Mouse (Mus musculus) WW6 (cell line): Measurements from ENCODE around the gene Platr17.

ENCODE experiments used
- DNase-seq: peaks from one replicate; pipeline ENCODE4 v3.0.0-alpha.2; 2013; ENCODE audit warnings: low read depth, low spot score

Platr17 gene

DNA sequence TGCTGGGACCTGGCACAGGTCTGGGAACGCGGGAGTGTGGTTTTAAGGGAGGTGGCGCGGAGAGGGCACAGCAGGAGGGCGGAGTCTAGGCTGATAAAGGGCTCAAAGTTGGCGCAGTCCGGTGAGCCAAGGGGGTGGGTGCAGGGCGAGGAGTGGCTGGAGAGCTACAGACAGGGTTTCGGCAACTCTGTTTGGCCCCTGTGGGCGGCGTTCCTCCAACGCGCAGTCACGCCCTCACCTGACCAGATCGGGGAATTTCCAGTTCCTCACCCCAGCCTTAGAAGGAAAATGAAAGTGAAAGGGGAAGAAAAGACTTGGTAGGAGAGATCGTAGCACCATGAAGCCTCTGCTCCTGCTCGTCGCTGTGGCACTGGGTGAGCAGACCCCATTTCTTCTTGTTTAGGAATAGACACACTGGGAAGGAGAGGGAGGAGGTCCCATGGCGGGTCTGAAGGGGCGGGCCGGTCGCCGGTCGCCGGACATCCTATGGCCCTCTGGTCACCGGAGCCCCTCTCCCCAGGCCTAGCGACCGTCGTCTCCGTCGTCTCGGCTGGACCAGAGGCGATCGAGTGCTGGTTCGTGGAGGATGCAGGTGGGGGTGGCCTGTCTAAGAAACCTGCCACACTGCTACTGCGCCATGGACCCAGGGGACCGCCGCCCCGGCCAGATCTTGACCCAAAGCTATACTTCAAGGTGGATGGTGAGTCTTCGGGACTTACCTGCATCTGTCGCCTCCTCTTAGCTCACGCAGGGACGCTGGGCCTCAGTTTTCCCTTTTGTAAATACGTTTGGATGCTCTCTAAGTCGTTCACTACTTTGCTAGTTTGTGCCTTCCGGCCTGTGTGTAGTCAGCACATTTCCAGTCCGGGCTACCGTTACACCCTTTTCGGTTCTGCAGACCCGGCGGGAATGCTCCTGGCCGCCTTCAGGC, 14.7 kb downstream of the Platr17 start:
- no peak for DNase-seq

DNA sequence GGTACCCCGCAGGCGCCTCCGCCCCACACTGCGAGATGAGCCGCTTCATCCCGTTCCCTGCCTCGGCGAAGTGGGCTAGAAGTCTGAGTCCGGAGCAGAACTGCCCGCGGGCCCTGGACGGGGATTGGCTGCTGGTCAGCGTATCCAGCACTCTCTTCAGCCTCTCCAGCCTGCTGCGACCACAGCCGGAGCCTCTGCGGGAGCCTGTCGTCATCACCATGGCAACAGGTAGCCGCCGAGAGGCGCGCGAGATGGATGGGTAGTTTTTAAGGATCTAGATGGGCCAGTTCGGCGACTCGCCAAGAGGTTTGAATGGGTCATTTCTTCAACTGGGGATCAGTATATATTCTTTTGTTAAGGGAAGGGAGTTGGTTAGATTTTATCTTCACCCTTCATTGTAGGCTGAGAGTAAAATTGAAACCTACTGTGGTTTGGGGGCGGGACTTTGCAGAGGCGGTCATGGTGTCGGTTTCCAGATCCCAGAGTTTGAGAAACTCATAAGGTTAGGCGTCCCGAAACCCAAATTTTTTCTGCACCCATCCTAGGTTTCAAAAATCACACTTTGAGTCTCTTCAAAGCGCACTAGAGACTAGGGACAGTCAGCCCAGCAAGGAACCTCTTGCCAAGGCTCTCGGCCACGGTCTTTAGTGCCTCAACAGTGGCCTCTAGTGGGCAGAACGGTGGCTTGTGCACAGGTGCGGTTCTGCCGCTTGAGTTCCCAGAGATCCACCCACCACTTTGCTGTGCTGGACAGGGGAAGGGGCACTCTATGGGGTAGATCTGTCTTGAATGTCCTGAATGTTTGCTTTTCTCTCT, 15.6 kb downstream of the Platr17 start:
- no peak for DNase-seq

DNA sequence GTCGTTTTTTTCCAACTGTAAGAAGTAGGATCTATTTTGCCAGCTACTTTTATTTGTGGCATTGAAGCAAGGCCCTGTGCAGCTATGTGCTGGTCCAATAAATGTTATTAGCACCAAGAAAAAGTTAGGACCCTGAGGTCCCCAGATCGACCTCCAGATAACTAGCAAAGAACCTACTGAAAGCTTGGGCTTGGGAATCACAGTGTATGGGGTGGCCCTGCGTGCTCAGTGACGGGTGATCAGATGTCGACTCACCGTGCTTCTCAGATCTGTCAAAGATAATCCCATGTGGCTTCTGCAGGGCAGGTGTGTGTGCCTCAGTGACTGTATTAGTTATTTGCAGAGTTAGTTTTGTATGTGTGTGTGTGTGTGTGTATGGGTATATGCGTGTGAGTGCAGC, 16.4 kb downstream of the Platr17 start:
- DNase-seq = no peak

DNA sequence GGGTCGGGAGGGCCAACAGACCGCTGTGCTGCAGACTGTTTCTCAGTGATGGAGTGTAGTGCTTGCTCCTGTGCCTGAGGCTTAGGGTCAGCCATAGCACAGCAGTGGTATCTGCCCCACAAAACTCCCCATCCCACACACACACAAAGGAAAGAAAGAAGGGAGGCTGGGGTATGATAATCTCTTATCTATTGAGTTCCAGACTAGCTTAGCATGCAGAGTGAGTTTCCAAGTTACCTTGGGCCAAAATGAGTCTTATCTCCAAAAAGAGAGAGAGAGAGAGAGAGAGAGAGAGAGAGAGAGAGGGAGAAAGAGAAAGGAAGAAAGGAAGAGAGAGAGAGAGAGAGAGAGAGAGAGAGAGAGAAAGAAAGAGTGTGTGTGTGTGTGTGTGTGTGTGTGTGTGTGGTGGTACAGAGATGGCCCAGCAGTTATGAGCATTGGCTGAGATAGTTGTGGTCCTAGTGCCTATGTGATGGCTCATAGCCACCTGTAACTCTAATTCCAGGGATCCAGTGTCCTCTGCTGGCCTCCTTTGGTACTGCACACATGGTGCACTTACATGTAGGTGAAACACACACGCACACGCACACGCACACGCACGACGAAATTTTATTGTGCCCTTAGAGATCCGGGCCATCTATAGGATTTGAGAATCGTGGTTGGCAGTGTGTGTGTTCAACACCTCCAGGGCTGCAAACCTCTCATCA, 19.8 kb downstream of the Platr17 start:
- no peak for DNase-seq

DNA sequence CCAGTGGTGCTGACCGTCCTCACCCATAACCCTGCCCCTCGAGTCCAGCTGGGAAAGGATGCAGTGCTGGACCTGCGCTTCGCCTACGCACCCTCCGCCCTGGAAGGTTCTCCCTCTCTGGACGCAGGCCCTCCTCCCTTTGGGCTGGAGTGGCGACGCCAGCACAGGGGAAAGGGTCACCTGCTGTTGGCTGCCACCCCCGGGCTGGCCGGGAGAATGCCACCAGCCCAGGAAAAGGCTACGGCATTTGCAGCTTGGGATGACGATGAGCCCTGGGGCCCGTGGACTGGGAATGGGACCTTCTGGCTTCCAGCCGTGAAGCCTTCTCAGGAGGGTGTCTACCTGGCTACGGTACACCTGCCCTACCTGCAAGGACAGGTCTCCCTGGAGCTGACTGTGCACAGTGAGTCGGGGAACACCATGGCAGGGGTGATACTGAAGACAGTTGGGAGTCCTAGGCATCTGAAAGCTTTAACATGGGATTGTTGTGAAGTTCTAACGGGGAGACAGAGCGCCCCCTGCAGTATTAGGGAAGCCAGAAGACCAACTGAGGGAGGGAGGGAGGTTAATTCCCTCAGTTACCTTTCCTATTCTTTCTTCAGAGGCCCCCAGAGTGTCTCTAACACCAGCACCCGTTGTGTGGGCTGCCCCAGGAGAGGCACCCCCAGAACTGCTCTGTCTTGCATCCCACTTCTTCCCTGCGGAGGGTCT, 20.6 kb downstream of the Platr17 start:
- DNase-seq = no peak

DNA sequence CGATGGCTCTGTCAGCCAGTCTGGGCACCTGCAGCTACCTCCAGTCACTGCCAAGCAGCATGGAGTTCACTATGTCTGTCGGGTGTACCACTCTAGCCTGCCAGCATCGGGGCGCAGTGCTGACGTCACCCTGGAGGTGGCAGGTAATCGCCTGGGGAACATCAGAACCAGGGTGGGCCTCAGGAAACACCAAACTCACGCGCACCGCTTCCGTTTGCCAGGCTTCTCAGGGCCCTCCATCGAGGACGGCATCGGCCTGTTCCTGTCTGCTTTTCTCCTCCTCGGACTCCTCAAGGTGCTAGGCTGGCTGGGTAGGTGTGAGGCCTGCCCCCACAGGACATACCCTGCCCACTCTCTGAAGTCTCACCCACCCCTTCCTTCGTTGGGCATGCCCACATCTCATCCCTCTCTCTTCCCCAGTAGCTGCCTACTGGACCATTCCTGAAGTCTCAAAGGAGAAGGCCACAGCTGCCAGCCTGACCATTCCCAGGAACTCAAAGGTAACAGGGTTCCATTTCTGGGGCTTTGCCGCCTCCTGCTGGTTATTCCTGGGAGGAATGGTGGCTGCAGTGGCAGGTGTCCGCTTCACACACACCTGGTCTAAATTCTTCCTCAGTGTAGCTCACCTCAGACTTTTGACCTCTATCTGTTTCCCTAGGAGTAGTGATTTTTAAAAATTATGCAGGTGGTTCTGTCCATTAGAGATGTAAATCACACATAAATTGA, 21.4 kb downstream of the Platr17 start:
- no peak for DNase-seq

DNA sequence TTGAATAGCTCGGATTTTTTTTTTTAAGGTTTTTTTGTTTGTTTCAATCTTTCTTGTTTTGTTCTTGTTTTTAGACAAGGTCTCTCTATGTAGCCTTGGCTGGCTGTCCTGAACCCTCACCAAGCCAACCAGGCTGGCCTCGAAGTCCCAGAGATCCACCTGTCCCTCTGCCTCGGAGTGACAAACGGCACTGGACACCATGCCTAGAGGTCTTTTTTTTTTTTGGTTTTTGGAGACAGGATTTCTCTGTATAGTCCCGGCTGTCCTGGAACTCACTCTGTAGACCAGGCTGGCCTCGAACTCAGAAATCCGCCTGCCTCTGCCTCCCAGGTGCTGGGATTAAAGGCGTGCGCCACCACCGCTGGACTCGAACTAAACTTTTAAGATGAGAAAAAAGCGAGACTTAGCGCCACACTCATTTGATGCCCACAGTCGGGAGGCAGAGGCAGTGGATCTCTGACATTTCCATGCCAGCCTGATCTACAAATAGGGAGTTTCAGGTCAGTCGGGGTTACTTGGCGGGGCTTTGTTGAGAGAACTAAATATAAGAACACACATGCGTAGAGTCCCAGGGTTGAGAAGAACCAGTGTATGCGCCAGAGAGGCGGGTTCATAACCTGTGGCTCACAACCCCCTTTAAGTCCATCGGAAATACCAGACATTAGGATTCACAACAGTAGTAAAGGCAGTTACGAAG, 23.5 kb downstream of the Platr17 start:
- no peak for DNase-seq

DNA sequence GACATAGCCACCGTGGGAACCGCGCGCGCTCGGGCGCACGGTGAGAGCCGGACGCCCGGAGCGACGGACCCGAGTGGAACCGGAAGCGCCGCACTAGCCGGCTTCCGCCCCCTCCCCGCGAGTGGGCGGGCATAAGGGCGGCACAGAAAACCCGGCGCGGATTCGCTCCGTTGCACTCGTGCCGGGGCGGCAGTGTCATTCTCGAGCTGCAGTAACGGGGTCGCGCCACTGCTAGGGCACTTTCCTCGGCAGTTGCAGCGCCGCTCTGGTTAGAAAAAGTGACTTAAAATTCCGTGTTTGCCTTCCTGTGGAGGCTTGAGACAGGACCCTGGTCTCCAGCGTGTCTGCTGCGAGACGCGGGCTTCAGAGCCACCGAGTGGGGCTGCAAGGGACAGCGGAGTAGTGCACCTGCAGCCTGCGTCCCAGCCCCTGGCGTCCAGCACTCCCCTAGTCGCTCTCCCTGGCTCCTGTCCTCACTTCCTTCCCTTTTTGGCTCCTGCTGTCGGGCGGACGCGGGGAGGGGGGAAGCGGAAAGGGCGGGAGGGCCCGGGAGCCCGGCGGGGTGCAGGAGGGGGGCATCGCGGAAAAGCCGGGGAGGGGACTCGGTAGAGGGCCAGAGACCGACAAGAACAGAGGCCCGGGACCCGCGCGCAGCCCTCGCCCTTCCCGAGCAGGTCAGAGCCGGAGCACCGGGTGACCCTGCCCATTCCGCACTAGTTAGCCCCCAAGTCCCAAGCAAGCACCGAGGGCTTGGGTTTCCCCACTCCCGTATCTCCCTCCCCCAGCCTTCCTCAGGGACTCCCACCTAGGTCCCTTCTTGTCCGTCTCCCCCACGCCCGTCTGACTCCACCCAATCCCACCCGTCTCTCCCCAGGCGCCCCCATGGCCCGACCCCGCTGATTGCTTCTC, 24.7 kb downstream of the Platr17 start, which contains the start of gene Rgl2:
Rgl2 (plus strand) TSS at position 173 of the 909 bp plus-strand sequence.
- peak; percentile 88 for DNase-seq

DNA sequence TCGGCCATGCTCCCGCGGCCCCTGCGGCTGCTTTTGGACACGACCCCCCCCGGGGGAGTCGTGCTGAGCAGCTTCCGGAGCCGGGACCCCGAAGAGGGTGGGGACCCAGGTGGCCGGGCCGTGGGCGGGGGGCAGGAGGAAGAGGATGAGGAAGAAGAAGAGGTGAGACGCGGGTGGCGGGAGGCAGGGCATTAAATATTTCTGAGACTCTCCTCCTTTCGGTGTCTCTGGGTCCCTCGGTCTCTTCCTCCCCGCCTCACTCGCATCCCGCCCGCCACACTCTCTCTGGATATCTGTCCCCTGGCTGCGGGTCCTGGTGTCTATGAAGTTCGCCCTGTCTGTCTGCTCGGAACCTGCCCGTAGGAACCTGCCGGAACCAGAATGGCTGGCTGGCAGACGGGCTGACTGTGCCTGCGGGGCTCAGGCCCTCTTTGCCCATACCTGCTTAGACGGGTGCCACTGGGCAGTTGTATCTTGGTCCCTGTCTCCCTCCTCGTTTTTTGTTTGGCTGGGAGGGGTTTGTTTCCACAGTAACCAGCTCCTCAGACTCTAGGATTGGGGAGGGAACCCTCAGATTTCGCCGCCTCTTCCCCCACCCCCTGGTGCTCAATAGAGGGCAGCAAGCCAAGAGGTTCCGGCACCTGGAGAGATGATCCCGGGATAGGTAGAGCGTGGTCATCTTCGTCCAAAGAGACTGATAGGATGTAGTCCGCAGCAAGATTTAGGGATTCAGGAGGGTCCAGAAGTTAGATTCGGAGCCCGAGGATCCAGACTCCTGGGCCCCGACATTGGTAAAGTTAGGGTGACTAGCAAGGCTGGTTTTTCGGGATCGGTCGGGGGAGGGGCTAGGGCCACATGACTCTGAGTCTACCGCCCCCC, 25.6 kb downstream of the Platr17 start:
- no peak for DNase-seq

DNA sequence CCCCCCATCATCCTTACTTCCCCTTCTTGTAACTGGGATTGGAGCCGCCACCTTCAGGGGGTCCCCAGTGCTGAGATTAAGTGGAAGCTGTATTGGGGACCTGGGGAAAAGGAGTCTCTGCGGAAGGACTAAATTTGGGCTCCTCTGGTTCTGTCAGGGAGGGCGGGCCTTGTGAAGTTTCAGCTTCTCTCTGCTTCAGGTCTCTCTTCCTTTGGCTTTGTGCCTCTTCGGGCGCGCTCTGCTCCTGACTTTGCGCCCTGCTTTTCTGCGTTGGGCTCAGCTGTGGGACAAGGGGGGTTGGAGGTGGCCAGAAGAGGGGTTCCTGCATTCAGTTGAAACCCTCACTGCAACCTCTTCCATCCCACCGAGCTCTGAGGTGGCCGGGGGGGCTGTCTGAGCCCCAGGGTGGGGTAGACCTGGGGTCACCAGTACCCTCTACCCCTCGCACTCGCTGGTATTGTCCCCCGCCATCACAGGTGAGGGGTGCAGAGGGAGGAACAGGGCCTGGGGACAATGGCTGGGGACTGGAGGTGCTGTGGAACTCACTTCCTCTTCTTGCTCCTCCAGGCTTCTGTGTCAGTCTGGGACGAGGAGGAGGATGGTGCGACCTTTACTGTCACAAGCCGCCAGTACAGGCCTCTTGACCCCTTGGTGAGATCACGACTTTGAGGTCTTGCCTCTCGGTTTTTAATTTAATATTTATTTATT, 26.4 kb downstream of the Platr17 start:
- no peak for DNase-seq

DNA sequence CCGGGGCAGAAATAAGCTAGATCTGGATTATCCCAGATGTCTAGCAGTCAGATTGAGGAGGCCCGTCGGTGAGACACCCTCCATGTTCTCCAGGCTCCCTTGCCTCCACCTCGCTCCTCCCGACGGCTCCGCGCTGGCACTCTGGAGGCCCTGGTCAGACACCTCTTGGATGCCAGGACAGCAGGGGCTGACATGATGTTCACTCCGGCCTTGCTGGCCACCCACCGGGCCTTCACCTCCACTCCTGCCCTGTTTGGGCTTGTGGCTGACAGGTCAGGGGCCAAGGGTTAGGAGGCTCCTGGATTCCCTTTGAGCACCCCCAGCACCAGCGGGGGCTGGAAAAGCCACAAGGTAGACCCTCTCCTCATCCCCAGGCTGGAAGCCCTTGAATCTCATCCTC, 27.0 kb downstream of the Platr17 start:
- DNase-seq = no peak

DNA sequence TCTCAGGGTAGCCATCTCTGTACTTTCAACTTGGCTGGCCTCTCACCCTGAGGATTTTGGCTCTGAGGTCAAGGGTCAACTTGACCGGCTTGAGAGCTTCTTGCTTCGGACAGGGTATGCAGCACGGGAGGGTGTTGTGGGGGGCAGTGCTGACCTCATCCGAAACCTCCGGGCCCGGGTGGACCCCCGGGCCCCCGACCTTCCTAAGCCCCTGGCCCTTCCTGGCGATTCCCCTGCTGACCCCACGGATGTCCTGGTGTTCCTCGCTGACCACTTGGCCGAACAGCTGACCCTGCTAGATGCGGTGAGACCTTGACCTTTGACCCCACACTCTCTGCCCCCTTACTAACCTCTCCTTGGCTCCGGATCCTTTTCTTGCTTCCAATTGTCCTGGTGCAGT, 27.5 kb downstream of the Platr17 start:
- no peak for DNase-seq

DNA sequence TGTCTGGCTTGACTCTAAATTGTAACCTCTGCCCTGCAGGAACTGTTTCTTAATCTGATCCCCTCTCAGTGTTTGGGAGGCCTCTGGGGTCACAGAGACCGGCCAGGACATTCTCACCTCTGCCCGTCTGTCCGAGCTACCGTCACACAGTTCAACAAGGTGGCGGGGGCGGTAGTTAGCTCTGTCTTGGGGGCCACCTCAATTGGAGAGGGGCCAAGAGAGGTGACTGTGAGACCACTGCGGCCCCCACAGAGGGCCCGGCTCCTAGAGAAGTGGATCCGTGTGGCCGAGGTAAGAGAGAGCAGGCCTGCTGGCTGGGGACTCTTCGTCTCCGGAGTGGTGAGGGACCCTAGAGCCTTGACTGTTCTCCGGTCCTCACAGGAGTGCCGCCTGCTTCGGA, 28.0 kb downstream of the Platr17 start:
- no peak for DNase-seq

DNA sequence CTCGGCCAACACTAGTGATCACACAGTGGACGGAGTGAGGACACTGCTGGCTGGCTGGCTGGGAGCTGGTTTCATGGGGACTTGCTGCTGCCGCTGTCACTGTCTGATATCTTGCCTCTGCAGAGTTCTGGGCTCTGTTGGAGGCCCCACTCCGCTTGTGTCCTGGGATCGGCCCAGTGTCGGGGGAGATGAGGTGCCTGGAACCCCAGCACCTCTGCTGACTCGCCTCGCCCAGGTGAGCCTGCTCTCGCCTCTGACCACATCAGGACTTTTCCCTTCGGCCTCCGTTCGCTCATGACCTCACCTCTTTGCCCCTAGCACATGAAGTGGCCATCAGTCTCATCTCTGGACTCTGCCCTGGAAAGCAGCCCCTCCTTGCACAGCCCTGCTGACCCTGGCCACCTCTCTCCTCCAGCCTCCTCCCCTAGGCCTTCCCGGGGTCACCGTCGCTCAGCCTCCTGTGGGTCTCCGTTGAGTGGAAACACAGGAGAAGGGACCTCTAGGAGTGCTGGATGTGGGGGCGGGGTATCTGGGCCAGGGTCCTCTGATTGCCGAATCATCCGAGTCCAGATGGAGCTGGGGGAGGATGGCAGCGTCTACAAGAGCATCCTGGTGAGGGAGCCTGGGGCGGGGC, 30.6 kb downstream of the Platr17 start:
- no peak for DNase-seq

DNA sequence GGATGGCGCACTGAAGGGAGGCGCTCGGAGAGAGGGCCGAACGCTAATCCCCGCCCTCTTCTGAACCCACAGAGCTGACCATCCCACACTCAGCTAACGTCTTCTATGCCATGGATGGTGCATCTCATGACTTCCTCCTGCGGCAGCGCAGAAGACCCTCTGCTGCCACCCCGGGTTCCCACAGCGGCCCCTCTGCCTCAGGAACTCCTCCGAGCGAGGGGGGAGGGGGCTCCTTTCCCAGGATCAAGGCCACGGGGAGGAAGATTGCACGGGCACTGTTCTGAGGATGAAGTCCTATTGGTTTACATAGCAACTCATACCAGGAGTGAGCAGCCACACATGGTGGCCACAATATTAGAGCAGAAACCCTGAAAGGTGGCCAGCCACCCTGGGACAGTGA, 32.1 kb downstream of the Platr17 start:
- no peak for DNase-seq

DNA sequence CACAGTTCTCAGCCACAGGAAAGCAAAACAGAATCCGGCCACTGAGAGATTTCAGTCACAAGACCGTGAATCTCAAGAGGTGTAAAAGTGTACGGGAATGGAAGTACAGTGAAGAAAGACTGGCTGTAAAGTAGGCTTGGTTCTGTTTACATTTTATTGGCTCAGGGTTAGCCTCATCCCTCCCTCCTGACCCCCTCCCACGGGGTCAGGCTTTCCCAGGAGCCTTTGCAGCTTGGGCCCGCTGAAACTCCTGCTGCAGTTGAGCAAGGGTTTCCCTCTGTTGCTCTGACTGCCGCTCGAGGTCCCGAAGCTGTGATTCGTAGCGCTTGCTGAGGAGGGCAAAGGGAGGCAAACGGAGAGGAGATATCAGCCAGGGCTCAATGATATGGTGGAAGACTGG, 33.8 kb downstream of the Platr17 start:
- DNase-seq = no peak
